Mouse (Mus musculus) 416B (cell line): ENCODE data around the gene Cox6a2.

Experiments used
- DNase-seq: peaks from one replicate; pipeline ENCODE4 v3.0.0; 2011; ENCODE audit warnings: low read depth

The Cox6a2 gene

DNA sequence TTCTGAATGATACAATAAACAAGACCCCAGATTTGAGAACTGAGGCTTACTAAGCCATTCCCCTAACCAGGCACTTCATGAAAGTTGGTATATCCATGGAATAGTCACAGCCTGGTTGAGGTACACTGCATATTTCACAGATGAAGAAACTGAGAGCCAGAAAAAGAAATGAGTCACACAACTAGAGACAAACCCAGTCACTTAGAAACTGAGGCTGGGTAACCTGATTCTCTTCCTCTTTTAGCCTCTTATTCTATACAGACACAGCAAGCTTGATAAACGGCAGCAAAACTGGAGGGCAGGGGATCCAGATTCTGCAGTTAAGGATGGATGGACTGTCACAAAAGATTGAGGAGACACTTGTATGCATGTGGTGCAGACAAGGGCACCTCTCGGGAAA is 28.6 kb upstream of the Cox6a2 start:
- DNase-seq = peak; percentile 41

DNA sequence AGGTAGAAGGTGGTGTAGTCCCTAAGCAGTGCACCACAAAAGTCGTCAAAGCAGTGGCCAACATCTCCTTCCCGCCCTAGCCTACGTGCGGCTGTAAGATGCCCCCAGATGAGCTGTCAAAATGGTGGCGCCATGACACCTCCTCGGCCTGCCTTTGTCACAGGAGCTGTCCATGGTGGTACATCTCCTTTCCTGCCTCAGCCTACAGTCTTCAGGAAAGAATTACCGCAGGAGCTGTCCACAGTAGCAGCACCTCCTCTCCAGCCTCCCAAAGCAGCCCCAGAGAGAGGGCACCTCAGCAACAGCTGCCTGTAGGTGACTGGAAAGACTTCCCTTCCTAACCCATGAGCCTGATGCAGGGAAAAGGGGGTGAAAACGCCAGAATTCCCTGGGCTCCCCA is 25.6 kb upstream of the Cox6a2 start:
- peak; percentile 64 for DNase-seq

DNA sequence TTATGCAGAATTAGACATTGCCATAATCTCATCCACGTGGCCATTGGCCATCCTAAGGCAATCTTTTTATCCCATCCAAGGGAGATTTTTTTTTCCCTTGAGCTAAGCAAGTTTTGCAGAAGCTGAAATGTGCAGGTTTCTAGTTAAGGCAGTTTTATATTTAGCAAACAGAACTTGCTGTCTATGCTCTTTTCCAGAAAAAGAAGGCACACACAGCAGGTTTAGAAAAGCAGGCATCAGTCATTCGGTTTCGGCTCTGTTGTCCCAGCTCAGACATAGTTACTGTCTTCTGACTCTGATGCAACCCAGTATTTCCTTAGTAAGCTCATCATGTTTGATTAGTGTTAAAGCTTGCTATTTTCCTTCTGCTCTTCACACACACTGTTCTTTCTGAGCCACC is 14.7 kb upstream of the Cox6a2 start:
- no peak for DNase-seq

DNA sequence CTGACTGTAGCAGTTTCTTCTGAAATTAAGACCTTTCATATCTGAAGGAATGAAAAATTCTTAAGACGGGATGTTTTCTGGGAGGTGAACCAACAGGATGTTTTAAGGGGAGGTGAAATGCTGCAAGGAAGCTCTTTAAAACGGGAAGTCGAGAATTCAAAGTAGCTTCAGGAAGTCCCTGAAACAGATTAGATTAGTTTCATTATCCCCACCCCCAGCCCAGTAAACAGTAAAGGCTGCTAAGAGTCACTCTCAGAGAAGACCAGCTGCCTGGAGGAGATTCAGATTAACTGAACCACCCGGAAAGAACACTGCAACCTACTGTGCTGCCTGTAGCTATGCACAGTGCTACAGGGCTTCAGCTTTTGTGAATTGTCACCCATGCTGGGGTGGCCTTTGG is 13.8 kb upstream of the Cox6a2 start:
- DNase-seq = peak; percentile 17

DNA sequence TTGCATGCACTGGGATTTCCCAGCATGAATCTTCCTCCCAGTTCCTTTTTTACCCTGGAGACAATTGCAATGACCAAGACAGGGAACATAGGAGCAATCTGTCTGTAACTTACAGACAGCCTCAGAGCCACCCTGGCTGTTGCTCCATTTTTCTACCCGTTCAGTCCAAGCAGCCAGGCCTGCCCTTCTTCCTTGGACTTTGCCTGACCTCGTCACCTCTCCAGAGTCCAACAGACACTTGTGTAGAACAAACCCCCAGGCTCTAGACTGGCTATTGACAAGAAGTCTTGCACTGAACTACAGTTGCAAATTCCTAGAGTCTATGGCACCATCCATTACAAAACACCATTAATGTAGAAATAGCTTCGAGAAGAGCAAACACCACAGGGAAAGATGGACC is 3.6 kb upstream of the Cox6a2 start:
- DNase-seq = no peak

DNA sequence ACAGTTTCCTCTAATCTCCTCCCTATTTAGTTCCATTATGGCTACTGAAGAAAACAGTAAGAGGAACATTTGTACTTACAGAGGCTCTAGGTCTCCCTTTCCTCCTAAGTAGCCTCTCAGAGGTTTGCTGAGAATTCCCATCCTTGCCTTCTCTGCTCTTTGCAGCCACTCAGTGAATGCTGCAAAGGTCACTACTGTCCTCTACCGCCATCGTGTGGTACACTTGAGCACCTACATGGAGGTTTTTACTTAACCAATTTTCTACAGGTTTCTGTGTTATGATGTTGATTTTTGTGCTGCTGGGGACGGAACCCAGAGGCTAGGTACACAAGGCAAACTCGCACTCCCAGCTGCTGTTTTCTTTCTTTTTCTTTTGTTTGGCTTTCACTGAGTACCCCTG is 2.0 kb upstream of the Cox6a2 start:
- DNase-seq = peak; percentile 77

DNA sequence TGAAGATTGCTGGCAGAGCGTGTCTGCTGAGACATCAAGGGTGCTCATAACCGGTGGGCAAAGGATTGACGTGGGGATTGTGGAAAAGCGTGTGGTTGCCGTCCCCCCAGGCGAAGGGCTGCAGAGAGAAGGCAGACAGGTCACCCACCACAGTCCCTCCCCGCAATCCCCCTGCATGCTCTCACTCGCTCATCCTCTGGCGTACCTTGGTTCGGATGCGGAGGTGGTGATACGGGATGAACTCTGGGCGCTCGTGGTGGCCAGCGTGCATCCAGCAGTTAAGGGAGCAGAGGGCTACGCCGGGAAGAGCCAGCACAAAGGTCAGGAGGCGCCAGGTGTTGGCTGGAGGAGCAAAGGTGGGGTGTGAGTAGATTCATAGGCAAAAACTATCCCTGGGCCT is 492 bp downstream of the Cox6a2 start:
- DNase-seq = no peak

DNA sequence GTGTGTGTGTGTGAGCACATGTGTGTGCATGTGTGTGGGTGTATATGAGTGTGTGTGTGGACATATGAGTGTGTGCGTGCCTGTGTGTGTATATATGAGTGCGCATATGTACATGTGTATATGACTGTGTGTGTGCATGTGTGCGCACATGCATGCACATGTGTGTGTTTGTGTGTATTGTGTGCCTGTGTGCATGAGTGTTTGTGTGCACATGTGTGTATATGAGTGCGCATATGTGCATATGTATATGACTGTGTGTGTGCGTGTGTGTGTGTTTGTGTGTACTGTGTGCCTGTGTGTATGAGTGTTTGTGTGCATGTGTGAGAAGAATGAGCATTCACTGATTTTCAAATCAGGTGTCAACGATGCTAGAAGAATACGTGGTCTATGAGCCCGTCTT is 2.0 kb downstream of the Cox6a2 start:
- no peak for DNase-seq

DNA sequence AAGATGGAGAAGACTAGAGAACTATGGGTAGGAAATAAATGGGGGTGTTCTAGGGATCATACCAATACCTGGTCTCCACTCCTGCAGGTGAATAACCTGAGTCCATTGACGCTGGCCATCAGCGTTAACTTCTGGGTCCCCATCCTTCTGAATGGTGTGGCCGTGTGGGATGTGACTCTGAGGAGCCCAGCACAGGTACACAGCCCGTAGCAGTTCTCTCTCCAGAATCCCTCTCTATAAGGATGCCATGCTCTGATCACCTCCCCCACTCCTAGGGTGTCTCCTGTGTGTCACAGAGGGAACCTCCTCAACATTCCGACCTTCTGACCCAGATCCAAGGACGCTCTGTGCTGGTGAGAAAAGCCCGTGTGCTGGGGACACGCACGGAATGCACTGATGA is 3.1 kb downstream of the Cox6a2 start:
- no peak for DNase-seq

DNA sequence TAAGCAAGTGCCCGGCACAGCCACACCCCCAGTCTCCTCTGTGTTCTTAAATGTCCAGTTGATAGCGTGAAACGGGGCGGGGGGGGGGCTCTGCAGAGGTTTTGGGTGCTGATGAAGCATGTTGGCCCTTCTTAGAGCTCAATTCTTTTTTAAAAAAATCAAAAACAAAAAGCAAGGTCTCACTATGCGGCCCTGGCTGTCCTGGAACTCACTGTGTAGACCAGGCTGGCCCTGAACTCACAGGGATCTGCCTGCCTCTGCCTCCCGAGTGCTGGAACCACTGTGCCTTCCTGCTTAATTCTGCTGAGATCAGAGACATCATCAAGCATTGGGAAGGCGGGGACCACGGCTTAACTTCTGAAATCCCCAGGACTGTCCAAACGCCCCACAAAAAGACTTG is 4.6 kb downstream of the Cox6a2 start:
- DNase-seq = no peak

DNA sequence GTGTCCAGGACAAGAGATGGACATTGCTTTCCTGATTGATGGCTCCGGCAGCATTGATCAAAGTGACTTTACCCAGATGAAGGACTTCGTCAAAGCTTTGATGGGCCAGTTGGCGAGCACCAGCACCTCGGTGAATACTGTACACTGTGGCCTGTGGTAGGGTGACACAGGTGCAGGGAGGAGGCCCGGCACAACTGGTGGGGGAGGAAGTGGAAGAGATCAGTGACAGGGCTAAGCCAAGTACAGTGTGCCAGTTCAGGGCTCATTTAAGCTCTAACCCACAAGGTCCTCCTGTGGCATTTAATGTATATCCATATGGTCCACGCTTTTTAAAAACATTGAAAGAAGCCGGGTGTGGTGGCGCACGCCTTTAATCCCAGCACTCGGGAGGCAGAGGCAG is 24.5 kb downstream of the Cox6a2 start:
- DNase-seq = no peak

DNA sequence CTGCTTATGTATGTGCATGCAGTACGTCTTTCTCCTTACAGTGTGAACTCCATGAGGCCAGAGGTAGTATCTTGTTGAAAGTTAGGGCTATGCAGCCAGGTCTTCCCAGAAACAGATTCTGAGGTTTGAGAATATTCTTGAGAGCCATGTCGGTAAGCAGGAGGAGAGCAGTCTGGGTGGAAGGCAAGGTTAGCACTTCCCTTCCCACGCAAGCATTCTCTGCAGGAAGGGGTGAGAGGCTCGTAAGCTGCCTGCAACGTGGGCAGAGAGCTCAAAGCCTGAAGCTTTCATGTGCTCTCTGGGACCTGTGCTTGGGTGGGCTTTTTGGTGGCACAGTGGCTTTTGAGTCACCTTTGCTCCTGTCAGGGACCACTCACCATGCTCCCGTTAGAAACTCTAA is 25.6 kb downstream of the Cox6a2 start:
- DNase-seq = no peak

DNA sequence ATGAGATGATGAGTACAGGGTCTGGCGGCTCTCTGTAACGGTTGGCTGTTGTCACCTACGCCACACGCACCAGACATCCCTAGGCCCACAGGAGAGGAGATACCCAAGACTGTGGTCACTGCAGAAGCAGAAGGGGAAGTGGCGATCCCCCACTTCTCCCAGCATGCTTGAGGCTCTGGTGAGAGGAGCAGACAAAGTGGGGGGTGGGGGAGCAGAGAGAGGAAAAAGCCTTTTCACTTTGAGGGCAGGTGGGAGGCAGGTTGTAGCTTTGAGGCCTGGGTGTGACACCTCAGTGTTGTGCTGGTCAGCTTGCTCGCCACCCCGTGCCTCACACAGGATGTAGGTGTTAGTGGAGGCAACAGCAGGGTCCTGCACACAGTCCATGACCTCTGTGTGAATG is 26.1 kb downstream of the Cox6a2 start:
- peak; percentile 57 for DNase-seq

DNA sequence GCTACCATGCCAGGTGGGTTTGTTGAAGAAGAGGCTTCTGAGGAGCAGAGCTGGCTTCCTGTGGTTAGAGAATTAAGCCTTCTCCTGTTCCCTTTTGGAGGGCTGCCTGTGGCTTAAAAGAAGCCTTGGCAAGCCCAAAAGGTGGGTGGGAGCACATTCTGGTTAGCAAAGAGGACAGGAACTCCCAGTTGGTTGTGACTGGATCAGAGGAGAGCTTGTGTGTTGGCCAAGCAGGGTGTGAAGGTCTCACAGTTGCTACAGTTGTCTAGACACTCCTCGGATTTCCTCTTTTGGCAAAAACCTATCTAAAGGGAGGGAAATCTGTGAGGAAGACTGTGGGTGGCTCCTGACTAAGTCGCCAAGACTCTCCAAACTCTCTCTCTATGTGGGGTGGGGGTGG is 27.8 kb downstream of the Cox6a2 start:
- DNase-seq = no peak

DNA sequence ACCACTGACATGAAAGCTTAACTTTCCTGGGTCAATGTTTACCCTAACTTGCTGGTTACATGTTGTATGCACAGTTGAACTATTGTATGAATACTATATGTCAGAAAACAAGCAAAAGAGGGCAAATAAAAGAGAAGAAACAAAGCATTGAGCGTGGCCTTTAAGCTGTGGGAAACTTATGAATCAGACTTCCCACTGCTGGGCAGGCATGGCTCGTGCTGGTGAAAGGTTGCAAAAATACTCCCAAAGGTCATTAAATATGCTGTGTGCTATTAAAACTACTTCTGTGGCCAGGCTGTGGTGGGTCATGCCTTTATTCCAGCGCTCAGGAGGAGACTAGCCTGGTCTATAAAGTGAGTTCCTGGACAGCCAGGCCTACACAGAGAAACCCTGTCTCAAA is 36.2 kb downstream of the Cox6a2 start:
- DNase-seq = no peak

DNA sequence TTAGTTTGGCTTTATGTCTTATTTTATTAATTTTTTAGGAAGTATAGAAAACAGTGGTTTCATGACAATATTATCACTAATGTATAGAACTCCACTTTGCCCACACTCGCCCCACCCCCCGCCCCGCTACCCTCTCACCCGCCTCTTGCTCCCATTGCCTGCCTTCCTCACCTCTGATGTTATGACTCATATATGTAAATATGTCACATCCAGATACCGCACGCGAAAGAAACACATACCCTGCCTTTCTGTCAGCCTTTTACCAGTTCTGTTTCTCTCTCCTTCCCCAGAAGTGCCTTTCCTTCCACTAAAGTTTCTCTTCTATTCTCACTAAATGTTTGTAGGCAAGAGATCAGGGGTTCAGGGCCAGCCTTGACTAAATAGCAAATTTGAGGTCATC is 39.8 kb downstream of the Cox6a2 start:
- DNase-seq = no peak

DNA sequence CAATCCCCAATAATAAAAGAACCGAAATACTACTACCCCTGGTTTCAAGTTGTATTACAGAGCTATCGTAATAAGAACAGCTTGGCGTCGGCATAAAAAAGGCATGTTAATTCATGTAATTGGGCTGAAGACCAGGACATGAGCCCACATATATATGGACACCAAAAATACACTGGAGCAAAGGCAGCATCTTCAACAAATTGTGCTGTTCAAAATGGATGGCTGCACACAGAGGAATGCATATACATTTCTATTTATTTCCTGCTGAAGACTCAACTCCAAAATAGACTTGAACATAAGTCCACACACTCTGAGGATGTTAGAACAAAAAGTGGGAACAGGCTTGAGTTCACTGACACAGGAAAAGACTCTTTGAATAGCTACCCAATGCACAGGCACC is 42.2 kb downstream of the Cox6a2 start:
- DNase-seq = no peak

DNA sequence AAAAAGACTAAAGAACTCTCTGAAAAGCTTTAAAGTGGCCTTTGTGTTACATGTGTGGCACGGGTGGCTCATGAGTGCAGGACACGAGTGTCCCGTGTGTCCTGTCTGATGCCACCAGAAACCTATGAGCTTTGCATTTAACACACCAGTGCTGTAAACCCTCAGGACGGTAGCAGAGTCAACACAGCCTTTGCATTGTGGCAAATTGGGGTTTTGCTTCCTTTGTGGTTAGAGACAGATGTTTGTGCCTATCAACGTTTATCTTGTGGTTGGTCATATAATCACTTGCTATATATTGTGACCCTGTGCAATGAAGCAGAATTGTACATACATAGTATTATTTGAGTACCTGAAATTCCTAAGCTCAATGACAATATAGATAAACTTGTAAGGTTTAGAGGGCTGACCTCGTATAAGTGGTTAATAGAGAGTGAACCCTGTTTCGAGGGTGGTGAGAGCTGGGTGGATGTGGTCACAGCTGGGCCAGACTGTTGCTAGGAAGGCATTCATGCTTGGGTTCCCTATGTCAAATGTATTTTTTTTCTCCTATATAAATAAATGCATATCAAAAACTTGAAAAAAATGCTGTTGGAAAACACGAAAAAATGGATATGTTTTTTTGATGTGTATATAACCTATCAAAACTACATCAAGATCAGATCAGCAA is 47.4 kb downstream of the Cox6a2 start:
- DNase-seq = peak; percentile 78
